Mouse (Mus musculus) C2C12 (cell line): Measurements from ENCODE around the gene Wnt11.

Experiments
- CTCF ChIP-seq: IDR thresholded peaks from one replicate; pipeline ENCODE4 v1.5.1; 2011; ENCODE audit not compliant: control insufficient read depth, insufficient read depth, insufficient read length
- MAX ChIP-seq: IDR thresholded peaks from one replicate; pipeline ENCODE4 v1.6.1; 2011; ENCODE audit warnings: mild to moderate bottlenecking, control low read depth
- USF1 ChIP-seq: IDR thresholded peaks from one replicate; pipeline ENCODE4 v1.6.1; 2011; ENCODE audit warnings: low read depth, mild to moderate bottlenecking, control low read depth, moderate library complexity

DNA sequence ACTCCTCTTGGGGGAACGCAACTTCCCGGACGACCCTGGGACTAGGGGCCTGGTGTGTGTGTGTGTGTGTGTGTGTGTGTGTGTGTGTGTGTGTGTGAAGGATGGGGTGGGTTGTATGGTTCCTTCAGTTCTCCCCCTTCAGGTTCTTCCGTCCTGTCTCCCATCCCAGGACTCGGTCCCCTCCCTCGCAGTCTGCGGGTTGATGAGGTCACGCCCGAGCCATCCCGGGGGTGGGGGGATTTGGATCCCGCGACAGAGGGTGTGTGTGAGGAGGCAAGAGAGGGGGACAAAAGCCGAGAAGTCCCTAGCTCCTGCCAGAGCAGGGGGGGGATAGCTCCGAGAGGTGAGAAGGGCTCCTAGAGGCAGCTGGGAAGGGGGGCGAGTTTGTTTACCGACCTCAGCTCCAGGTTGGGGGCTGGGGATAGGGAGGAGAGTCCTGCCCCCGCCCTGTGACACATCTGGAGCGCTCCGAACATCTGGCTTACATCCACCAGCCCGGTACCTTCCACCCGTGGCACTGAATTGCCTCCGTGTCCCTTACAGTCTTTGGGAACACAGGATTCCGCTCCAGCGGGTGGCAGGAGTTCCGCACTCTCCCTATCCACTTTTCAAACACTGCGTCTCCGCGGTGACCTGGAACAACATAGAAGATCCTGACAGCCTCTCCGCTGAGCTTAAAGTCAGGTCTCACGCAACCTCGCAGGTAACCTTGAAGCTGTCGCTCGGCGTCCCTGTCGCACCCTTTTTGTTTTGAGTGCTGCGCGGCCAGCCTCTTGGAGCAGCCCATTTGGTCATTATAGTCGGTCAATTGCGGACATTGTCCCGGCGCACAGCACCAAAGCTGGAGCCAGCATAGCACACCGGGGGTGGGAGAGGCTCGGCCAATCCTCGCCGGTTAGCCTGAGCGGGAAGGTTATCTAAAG is 868 bp downstream of the Wnt11 start:
- TF ChIP-seq CTCF (no peak), MAX (no peak), USF1 (no peak)
